ENCODE assay signal across 29 mouse cellular contexts in genomic region chr7:141343696-141344095, GRCm38 (mm10). TPM values are rescaled to one million over a fixed set of nuclear protein-coding genes. Genes with fewer than 3 reads are reported as not detected.
DNase-seq lines count a peak whose midpoint lies in the region; ATAC-seq and TF ChIP-seq lines count a peak whose summit lies in the region.
"Had no signal": no experiment of that assay in that cellular context is flagged by ENCODE, and none has a peak within 500 bp of the region (broad histone marks: within the 10 kb centered on the region; RNA-seq: fewer than 3 reads in every experiment).

No protein-coding gene starts in this region.

- no peak overlapping the region for H3K4me3 ChIP-seq in kidney, embryonic 14.5 days (ENCODE audit: low read length)
- no peak overlapping the region for H3K4me3 ChIP-seq in intestine, embryonic 15.5 days (replicated peaks)
- no peak overlapping the region for H3K4me3 ChIP-seq in kidney, postnatal 0 days (replicated peaks; ENCODE audit: low read depth, low read length)
- no peak overlapping the region for H3K4me3 ChIP-seq in liver, postnatal 0 days (ENCODE audit: low read depth, low read length)
- no peak overlapping the region for H3K4me3 ChIP-seq in hindbrain, postnatal 0 days (ENCODE audit: low read length)
- no peak overlapping the region for H3K4me3 ChIP-seq in midbrain, embryonic 15.5 days
- H3K4me3 ChIP-seq: embryonic facial prominence, embryonic 12.5 days; heart, embryonic 10.5 days; heart, embryonic 15.5 days; hindbrain, embryonic 12.5 days; limb, embryonic 12.5 days; lung, embryonic 15.5 days; neural tube, embryonic 13.5 days had no signal

- H3K9ac ChIP-seq in kidney, embryonic 14.5 days (ENCODE audit: low read depth, low read length) = no peak overlapping the region
- no peak overlapping the region for H3K9ac ChIP-seq in intestine, embryonic 15.5 days
- H3K9ac ChIP-seq in kidney, postnatal 0 days (ENCODE audit: low read depth, low read length) = no peak overlapping the region
- H3K9ac ChIP-seq in liver, postnatal 0 days (replicated peaks) = 0 out of 2 replicates have a peak overlapping the region, but pooled peaks have one; percentile 16
- H3K9ac ChIP-seq in hindbrain, postnatal 0 days (replicated peaks; ENCODE audit: low read length) = no peak overlapping the region
- no peak overlapping the region for H3K9ac ChIP-seq in midbrain, embryonic 15.5 days
- H3K9ac ChIP-seq: embryonic facial prominence, embryonic 12.5 days; heart, embryonic 15.5 days; hindbrain, embryonic 12.5 days; limb, embryonic 12.5 days; liver, embryonic 14.5 days; lung, embryonic 15.5 days; neural tube, embryonic 13.5 days had no signal

- peak; percentile 61 for DNase-seq in kidney, adult 18-20 months
- DNase-seq in kidney, postnatal 0 days (ENCODE audit: low spot score) = peak; percentile 15
- no peak for DNase-seq in liver, postnatal 0 days
- no peak for DNase-seq in hindbrain, postnatal 0 days (ENCODE audit: low spot score)
- no peak for DNase-seq in adrenal gland, adult (ENCODE audit: inconsistent age in 2 of 2, low spot score in 1 of 2)
- DNase-seq: adrenal gland, postnatal 10 days; cerebellum, adult 9-10 months; cerebellum, postnatal 36 days; gastrocnemius, postnatal 25 days; heart, adult 11 months; lung, postnatal 36 days; right cerebral cortex, postnatal 4 days; thymus, postnatal 25 days had no signal

- no peaks in the 10 kb centered on the region for H3K9me3 ChIP-seq in kidney, embryonic 14.5 days (ENCODE audit: control insufficient read depth, low read length)
- H3K9me3 ChIP-seq in intestine, embryonic 15.5 days = no peaks in the 10 kb centered on the region
- no peaks in the 10 kb centered on the region for H3K9me3 ChIP-seq in kidney, postnatal 0 days (replicated peaks; ENCODE audit: low read length)
- no peaks in the 10 kb centered on the region for H3K9me3 ChIP-seq in liver, postnatal 0 days (ENCODE audit: low read length)
- H3K9me3 ChIP-seq in hindbrain, postnatal 0 days (ENCODE audit: low read length) = no peaks in the 10 kb centered on the region
- H3K9me3 ChIP-seq in midbrain, embryonic 15.5 days = no peaks in the 10 kb centered on the region
- H3K9me3 ChIP-seq: embryonic facial prominence, embryonic 12.5 days; G1E; heart, embryonic 10.5 days; heart, embryonic 15.5 days; hindbrain, embryonic 12.5 days; limb, embryonic 12.5 days; lung, embryonic 15.5 days; neural tube, embryonic 13.5 days had no signal

- TF ChIP-seq EP300 in liver, postnatal 0 days (IDR thresholded peaks at IDR 0.05; ENCODE audit: low read depth) = no peak

- H3K36me3 ChIP-seq in kidney, embryonic 14.5 days (ENCODE audit: control insufficient read depth, insufficient read depth, low read length) = no peaks in the 10 kb centered on the region
- H3K36me3 ChIP-seq in intestine, embryonic 15.5 days = no peaks in the 10 kb centered on the region
- no peaks in the 10 kb centered on the region for H3K36me3 ChIP-seq in kidney, postnatal 0 days (ENCODE audit: insufficient read depth, low read length)
- peaks cover 4% of the 10 kb centered on the region for H3K36me3 ChIP-seq in liver, postnatal 0 days (replicated peaks; ENCODE audit: insufficient read depth, low read length)
- no peaks in the 10 kb centered on the region for H3K36me3 ChIP-seq in hindbrain, postnatal 0 days (ENCODE audit: insufficient read depth, low read length)
- H3K36me3 ChIP-seq in midbrain, embryonic 15.5 days (replicated peaks) = no peaks in the 10 kb centered on the region
- H3K36me3 ChIP-seq: embryonic facial prominence, embryonic 12.5 days; G1E; heart, embryonic 10.5 days; heart, embryonic 15.5 days; hindbrain, embryonic 12.5 days; limb, embryonic 12.5 days; lung, embryonic 15.5 days; neural tube, embryonic 13.5 days had no signal

- no peak overlapping the region for H3K27ac ChIP-seq in kidney, embryonic 14.5 days (ENCODE audit: low read depth, low read length)
- peak overlapping the region; percentile 76 for H3K27ac ChIP-seq in intestine, embryonic 15.5 days
- H3K27ac ChIP-seq in kidney, postnatal 0 days = no peak overlapping the region
- H3K27ac ChIP-seq in liver, postnatal 0 days (ENCODE audit: low read depth) = peak overlapping the region; percentile 70; the same call in 1 of the 2 replicates
- no peak overlapping the region for H3K27ac ChIP-seq in hindbrain, postnatal 0 days
- no peak overlapping the region for H3K27ac ChIP-seq in midbrain, embryonic 15.5 days
- H3K27ac ChIP-seq: embryonic facial prominence, embryonic 12.5 days; heart, embryonic 10.5 days; heart, embryonic 15.5 days; hindbrain, embryonic 12.5 days; limb, embryonic 12.5 days; liver, embryonic 14.5 days; lung, embryonic 15.5 days; neural tube, embryonic 13.5 days had no signal

- 68% methylated on average over 7 of the region's 7 CpGs for WGBS in kidney, embryonic 14.5 days
- WGBS in intestine, embryonic 15.5 days = 56% methylated on average over 7 of the region's 7 CpGs
- 61% methylated on average over 7 of the region's 7 CpGs for WGBS in kidney, postnatal 0 days
- WGBS in liver, postnatal 0 days (ENCODE audit: insufficient replicate concordance) = 59% methylated on average over 7 of the region's 7 CpGs
- WGBS in hindbrain, postnatal 0 days = 76% methylated on average over 7 of the region's 7 CpGs
- WGBS in midbrain, embryonic 15.5 days = 80% methylated on average over 7 of the region's 7 CpGs

- peaks cover 10% of the 10 kb centered on the region for H3K4me1 ChIP-seq in kidney, embryonic 14.5 days (ENCODE audit: control insufficient read depth, insufficient read depth, low read length)
- peaks cover 19% of the 10 kb centered on the region; the same call in 1 of the 2 replicates for H3K4me1 ChIP-seq in intestine, embryonic 15.5 days (replicated peaks)
- no peaks in the 10 kb centered on the region for H3K4me1 ChIP-seq in kidney, postnatal 0 days (replicated peaks; ENCODE audit: insufficient read depth, low read length)
- peaks cover 18% of the 10 kb centered on the region for H3K4me1 ChIP-seq in liver, postnatal 0 days (ENCODE audit: insufficient read depth)
- H3K4me1 ChIP-seq in hindbrain, postnatal 0 days (ENCODE audit: insufficient read depth, low read length) = no peaks in the 10 kb centered on the region
- peaks cover 4% of the 10 kb centered on the region for H3K4me1 ChIP-seq in midbrain, embryonic 15.5 days

- no peak for ATAC-seq in kidney, embryonic 14.5 days (ENCODE audit: low FRiP score, low TSS enrichment)
- ATAC-seq in intestine, embryonic 15.5 days = peak; percentile 50
- no peak for ATAC-seq in kidney, postnatal 0 days (replicated peaks; ENCODE audit: low FRiP score, low read depth)
- no peak for ATAC-seq in liver, postnatal 0 days
- no peak for ATAC-seq in hindbrain, postnatal 0 days
- no peak for ATAC-seq in midbrain, embryonic 15.5 days (replicated peaks)
- ATAC-seq: forebrain, embryonic 14.5 days had no signal

- TF ChIP-seq CTCF in kidney, postnatal 0 days (IDR thresholded peaks at IDR 0.05; ENCODE audit: low read depth) = no peak
- no peak for TF ChIP-seq CTCF in liver, postnatal 0 days (IDR thresholded peaks at IDR 0.05; ENCODE audit: low read depth)
- no peak for TF ChIP-seq CTCF in hindbrain, postnatal 0 days (IDR thresholded peaks at IDR 0.05; ENCODE audit: low read depth)

- H3K4me2 ChIP-seq in kidney, embryonic 14.5 days (replicated peaks; ENCODE audit: low read depth, low read length) = no peak overlapping the region
- H3K4me2 ChIP-seq in intestine, embryonic 15.5 days (replicated peaks) = peak overlapping the region; percentile 33
- H3K4me2 ChIP-seq in kidney, postnatal 0 days (ENCODE audit: low read length) = no peak overlapping the region
- peak overlapping the region; percentile 18; the same call in 1 of the 2 replicates for H3K4me2 ChIP-seq in liver, postnatal 0 days (ENCODE audit: low read depth, low read length)
- no peak overlapping the region for H3K4me2 ChIP-seq in hindbrain, postnatal 0 days (ENCODE audit: low read depth, low read length)
- H3K4me2 ChIP-seq in midbrain, embryonic 15.5 days = no peak overlapping the region
- H3K4me2 ChIP-seq: embryonic facial prominence, embryonic 12.5 days; heart, embryonic 15.5 days; hindbrain, embryonic 12.5 days; limb, embryonic 12.5 days; lung, embryonic 15.5 days; midbrain, embryonic 11.5 days; neural tube, embryonic 13.5 days had no signal

- H3K27me3 ChIP-seq in kidney, embryonic 14.5 days (ENCODE audit: control insufficient read depth, insufficient read depth, low read length) = no peaks in the 10 kb centered on the region
- H3K27me3 ChIP-seq in intestine, embryonic 15.5 days (replicated peaks) = no peaks in the 10 kb centered on the region
- no peaks in the 10 kb centered on the region for H3K27me3 ChIP-seq in kidney, postnatal 0 days (ENCODE audit: insufficient read depth, low read length)
- no peaks in the 10 kb centered on the region for H3K27me3 ChIP-seq in liver, postnatal 0 days (ENCODE audit: insufficient read depth, low read length)
- no peaks in the 10 kb centered on the region for H3K27me3 ChIP-seq in hindbrain, postnatal 0 days (ENCODE audit: insufficient read depth, low read length)
- 0 out of 2 replicates have a peak, but pooled peaks cover 3% of the 10 kb centered on the region for H3K27me3 ChIP-seq in midbrain, embryonic 15.5 days (replicated peaks)

RNA-seq across cellular contexts. Expression of gene Eps8l2, which starts 5.0 kb away (rescaled TPM):
- polyA plus RNA-seq in kidney, embryonic 14.5 days (2014; fragmentation: Nextera tagmentation; extraction: Ambion mirVana) = 9.6 and 18.0 TPM in 2 replicates
- 117 and 133 TPM in 2 replicates for polyA plus RNA-seq in intestine, embryonic 15.5 days (2015; fragmentation: Nextera tagmentation; extraction: Ambion mirVana)
- 76.5 and 77.1 TPM in 2 replicates for polyA plus RNA-seq in kidney, postnatal 0 days (2015; fragmentation: Nextera tagmentation; extraction: Ambion mirVana)
- 22.2 and 25.4 TPM in 2 replicates for polyA plus RNA-seq in liver, postnatal 0 days (2015; fragmentation: Nextera tagmentation; extraction: Ambion mirVana)
- total RNA-seq in hindbrain, postnatal 0 days (2014; rRNA removed) = 1.6 and 3.9 TPM in 2 replicates
- polyA plus RNA-seq in hindbrain, postnatal 0 days (2015; fragmentation: Nextera tagmentation; extraction: Ambion mirVana) = 1.5 and 2.4 TPM in 2 replicates
- polyA plus RNA-seq in midbrain, embryonic 15.5 days (2015; fragmentation: Nextera tagmentation; extraction: Ambion mirVana) = 0.49 and 0.66 TPM in 2 replicates
- total RNA-seq: megakaryocyte, adult 5-6 weeks had no signal
- polyA plus RNA-seq: G1E had no signal

RNA-seq across cellular contexts. Expression of gene Tmem80, which starts 16.2 kb away (rescaled TPM):
- polyA plus RNA-seq in kidney, embryonic 14.5 days (2014; fragmentation: Nextera tagmentation; extraction: Ambion mirVana) = 36.7 and 46.8 TPM in 2 replicates
- polyA plus RNA-seq in intestine, embryonic 15.5 days (2015; fragmentation: Nextera tagmentation; extraction: Ambion mirVana) = 35.1 and 35.6 TPM in 2 replicates
- polyA plus RNA-seq in kidney, postnatal 0 days (2015; fragmentation: Nextera tagmentation; extraction: Ambion mirVana) = 40.5 and 45.3 TPM in 2 replicates
- polyA plus RNA-seq in liver, postnatal 0 days (2015; fragmentation: Nextera tagmentation; extraction: Ambion mirVana) = 9.2 and 11.9 TPM in 2 replicates
- total RNA-seq in hindbrain, postnatal 0 days (2014; rRNA removed) = 31.6 and 36.4 TPM in 2 replicates
- polyA plus RNA-seq in hindbrain, postnatal 0 days (2015; fragmentation: Nextera tagmentation; extraction: Ambion mirVana) = 42.0 and 44.9 TPM in 2 replicates
- polyA plus RNA-seq in midbrain, embryonic 15.5 days (2015; fragmentation: Nextera tagmentation; extraction: Ambion mirVana) = 63.0 and 63.3 TPM in 2 replicates

RNA-seq across cellular contexts. Expression of gene Deaf1, which starts 16.2 kb away (rescaled TPM):
- polyA plus RNA-seq in kidney, embryonic 14.5 days (2014; fragmentation: Nextera tagmentation; extraction: Ambion mirVana) = 64.0 and 79.7 TPM in 2 replicates
- polyA plus RNA-seq in intestine, embryonic 15.5 days (2015; fragmentation: Nextera tagmentation; extraction: Ambion mirVana) = 63.1 and 63.5 TPM in 2 replicates
- polyA plus RNA-seq in kidney, postnatal 0 days (2015; fragmentation: Nextera tagmentation; extraction: Ambion mirVana) = 64.1 and 64.2 TPM in 2 replicates
- polyA plus RNA-seq in liver, postnatal 0 days (2015; fragmentation: Nextera tagmentation; extraction: Ambion mirVana) = 10.7 and 11.9 TPM in 2 replicates
- 218 and 220 TPM in 2 replicates for total RNA-seq in hindbrain, postnatal 0 days (2014; rRNA removed)
- polyA plus RNA-seq in hindbrain, postnatal 0 days (2015; fragmentation: Nextera tagmentation; extraction: Ambion mirVana) = 200 and 237 TPM in 2 replicates
- polyA plus RNA-seq in midbrain, embryonic 15.5 days (2015; fragmentation: Nextera tagmentation; extraction: Ambion mirVana) = 224 and 234 TPM in 2 replicates

RNA-seq across cellular contexts. Expression of gene Taldo1, which starts 48.3 kb away (rescaled TPM):
- polyA plus RNA-seq in kidney, embryonic 14.5 days (2014; fragmentation: Nextera tagmentation; extraction: Ambion mirVana) = 321 and 322 TPM in 2 replicates
- 458 and 460 TPM in 2 replicates for polyA plus RNA-seq in intestine, embryonic 15.5 days (2015; fragmentation: Nextera tagmentation; extraction: Ambion mirVana)
- 420 and 440 TPM in 2 replicates for polyA plus RNA-seq in kidney, postnatal 0 days (2015; fragmentation: Nextera tagmentation; extraction: Ambion mirVana)
- polyA plus RNA-seq in liver, postnatal 0 days (2015; fragmentation: Nextera tagmentation; extraction: Ambion mirVana) = 246 and 265 TPM in 2 replicates
- 156 and 200 TPM in 2 replicates for total RNA-seq in hindbrain, postnatal 0 days (2014; rRNA removed)
- polyA plus RNA-seq in hindbrain, postnatal 0 days (2015; fragmentation: Nextera tagmentation; extraction: Ambion mirVana) = 252 and 258 TPM in 2 replicates
- 292 and 298 TPM in 2 replicates for polyA plus RNA-seq in midbrain, embryonic 15.5 days (2015; fragmentation: Nextera tagmentation; extraction: Ambion mirVana)

RNA-seq across cellular contexts. Expression of gene Drd4, which starts 51.9 kb away (rescaled TPM):
- polyA plus RNA-seq in kidney, embryonic 14.5 days (2014; fragmentation: Nextera tagmentation; extraction: Ambion mirVana) = 1.4 and 1.6 TPM in 2 replicates
- polyA plus RNA-seq in intestine, embryonic 15.5 days (2015; fragmentation: Nextera tagmentation; extraction: Ambion mirVana) = 0.35 and 0.40 TPM in 2 replicates
- 1.8 and 2.2 TPM in 2 replicates for polyA plus RNA-seq in kidney, postnatal 0 days (2015; fragmentation: Nextera tagmentation; extraction: Ambion mirVana)
- not detected in 2 replicates for polyA plus RNA-seq in liver, postnatal 0 days (2015; fragmentation: Nextera tagmentation; extraction: Ambion mirVana)
- 0.54 and 0.94 TPM in 2 replicates for total RNA-seq in hindbrain, postnatal 0 days (2014; rRNA removed)
- 0.73 and 0.79 TPM in 2 replicates for polyA plus RNA-seq in hindbrain, postnatal 0 days (2015; fragmentation: Nextera tagmentation; extraction: Ambion mirVana)
- 0.74 and 0.96 TPM in 2 replicates for polyA plus RNA-seq in midbrain, embryonic 15.5 days (2015; fragmentation: Nextera tagmentation; extraction: Ambion mirVana)
- total RNA-seq: heart, postnatal 25 days; megakaryocyte, adult 5-6 weeks had no signal
- polyA plus RNA-seq: G1E; liver, embryonic 14.5 days had no signal

Comparison
In these comparisons a context has a peak if more than half of its experiments do, and no peak if none do; other contexts are left out.
1. DNase-seq: peak in kidney, adult 18-20 months (single experiment) and kidney, postnatal 0 days (single experiment); none in liver, postnatal 0 days (single experiment), hindbrain, postnatal 0 days (single experiment) and adrenal gland, adult (0 of 2).
2. H3K27ac ChIP-seq: peak in intestine, embryonic 15.5 days (single experiment) and liver, postnatal 0 days (single experiment); none in kidney, embryonic 14.5 days (single experiment), kidney, postnatal 0 days (single experiment), hindbrain, postnatal 0 days (single experiment) and midbrain, embryonic 15.5 days (single experiment).
3. H3K4me2 ChIP-seq: peak in intestine, embryonic 15.5 days (single experiment) and liver, postnatal 0 days (single experiment); none in kidney, embryonic 14.5 days (single experiment), kidney, postnatal 0 days (single experiment), hindbrain, postnatal 0 days (single experiment) and midbrain, embryonic 15.5 days (single experiment).